ENCODE assay signal across 12 mouse cellular contexts in the genomic region with DNA sequence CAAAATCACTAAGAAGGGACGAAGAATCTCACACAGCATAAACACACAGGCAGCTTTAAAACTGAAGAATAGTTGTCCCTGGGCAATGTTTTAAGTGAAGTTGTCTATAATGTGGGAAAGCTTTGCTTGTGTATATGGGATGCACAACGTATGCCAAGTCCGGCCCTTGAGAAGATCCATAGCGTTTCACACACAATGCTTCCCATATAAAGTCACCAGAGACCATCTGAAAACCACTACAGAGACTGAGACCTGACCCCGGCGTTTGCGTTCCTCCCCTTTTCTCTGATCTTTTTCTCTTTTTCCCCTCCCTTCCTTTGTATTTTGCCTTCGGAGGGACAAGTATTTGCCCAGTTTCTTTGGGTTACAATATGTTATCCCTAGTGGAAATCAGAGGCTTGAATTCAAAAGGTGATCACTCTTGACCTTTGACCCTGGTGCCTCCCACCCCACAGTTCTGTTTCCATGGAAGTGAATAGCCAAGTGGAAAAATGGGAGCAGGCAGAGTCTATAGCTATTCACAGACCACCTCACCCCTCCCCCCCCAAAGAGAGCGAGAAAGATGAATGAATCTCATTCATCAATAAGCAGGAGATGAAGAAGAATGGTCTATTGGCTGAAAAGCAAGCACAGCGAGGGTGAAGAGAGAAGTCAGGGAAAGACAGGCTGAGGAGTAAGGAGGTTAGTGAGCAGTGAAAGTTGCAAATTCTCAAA. TPM values are rescaled to one million over a fixed set of nuclear protein-coding genes. Genes with fewer than 3 reads are reported as not detected.
A peak's percentile ranks its signal among the peaks of the same experiment; 100 is the strongest.
DNase-seq lines count a peak whose midpoint lies in the region; ATAC-seq lines count a peak whose summit lies in the region.
"Had no signal": no experiment of that assay in that cellular context is flagged by ENCODE, and none has a peak within 500 bp of the region (broad histone marks: within the 10 kb centered on the region; RNA-seq: fewer than 3 reads in every experiment).

No protein-coding gene starts in this region.

- peak; percentile 25 for DNase-seq in left cerebral cortex, postnatal 4 days
- DNase-seq in left cerebral cortex, adult 11 months (ENCODE audit: low spot score): no peak
- DNase-seq in midbrain, embryonic 11.5 days (ENCODE audit: low spot score, missing footprints): peak; percentile 93
- peak; percentile 29 for DNase-seq in yolk sac, embryonic 10.5 days (ENCODE audit: low spot score)
- no peak for DNase-seq in c-Kit-positive CD71-positive TER-119-positive erythroid progenitor cells, embryonic 14.5 days (ENCODE audit: low spot score)
- no peak for DNase-seq in liver

- H3K36me3 ChIP-seq in forebrain, embryonic 15.5 days: no peaks in the 10 kb centered on the region
- no peaks in the 10 kb centered on the region; the same call in 1 of the 2 replicates for H3K36me3 ChIP-seq in midbrain, embryonic 11.5 days (ENCODE audit: control insufficient read depth, insufficient read depth, low read length)
- H3K36me3 ChIP-seq: G1E had no signal

- H3K9me3 ChIP-seq in forebrain, embryonic 15.5 days: no peaks in the 10 kb centered on the region
- H3K9me3 ChIP-seq in midbrain, embryonic 11.5 days (ENCODE audit: control insufficient read depth, low read length): no peaks in the 10 kb centered on the region
- H3K9me3 ChIP-seq: embryonic facial prominence, embryonic 13.5 days; heart, embryonic 10.5 days; limb, embryonic 15.5 days had no signal

- H3K4me2 ChIP-seq in forebrain, embryonic 15.5 days (replicated peaks): no peak overlapping the region
- peak overlapping the region; percentile 10; the same call in 1 of the 2 replicates for H3K4me2 ChIP-seq in midbrain, embryonic 11.5 days
- H3K4me2 ChIP-seq: embryonic facial prominence, embryonic 13.5 days; limb, embryonic 15.5 days had no signal

- no peaks in the 10 kb centered on the region for H3K27me3 ChIP-seq in forebrain, embryonic 15.5 days
- H3K27me3 ChIP-seq in midbrain, embryonic 11.5 days (ENCODE audit: control insufficient read depth, insufficient read depth, low read length): peaks cover 69% of the 10 kb centered on the region
- H3K27me3 ChIP-seq: embryonic facial prominence, embryonic 13.5 days; limb, embryonic 15.5 days had no signal

- intact Hi-C loops in left cerebral cortex, postnatal 4 days (cut with DNase I): no loop called here

- H3K4me1 ChIP-seq in forebrain, embryonic 15.5 days: peaks cover 58% of the 10 kb centered on the region
- peaks cover 30% of the 10 kb centered on the region for H3K4me1 ChIP-seq in midbrain, embryonic 11.5 days (ENCODE audit: control insufficient read depth, insufficient read depth, low read length)

- no peak overlapping the region for H3K4me3 ChIP-seq in forebrain, embryonic 15.5 days
- H3K4me3 ChIP-seq in midbrain, embryonic 11.5 days (ENCODE audit: low read depth, low read length): no peak overlapping the region
- H3K4me3 ChIP-seq: embryonic facial prominence, embryonic 13.5 days; heart, embryonic 10.5 days; limb, embryonic 15.5 days had no signal

- WGBS in forebrain, embryonic 15.5 days: 9% methylated on average over 10 of the region's 10 CpGs
- WGBS in midbrain, embryonic 11.5 days: 12% methylated on average over 10 of the region's 10 CpGs

- ATAC-seq in forebrain, embryonic 15.5 days (replicated peaks): no peak
- peak; percentile 96 for ATAC-seq in midbrain, embryonic 11.5 days (ENCODE audit: low FRiP score)
- no peak for ATAC-seq in erythroblast, adult 5-6 weeks (replicated peaks; ENCODE audit: low FRiP score, poor library complexity, severe bottlenecking)

- H3K9ac ChIP-seq in forebrain, embryonic 15.5 days (replicated peaks): no peak overlapping the region
- no peak overlapping the region for H3K9ac ChIP-seq in midbrain, embryonic 11.5 days (ENCODE audit: low read length)
- H3K9ac ChIP-seq: embryonic facial prominence, embryonic 13.5 days; limb, embryonic 15.5 days had no signal

- peak overlapping the region; percentile 90 for H3K27ac ChIP-seq in forebrain, embryonic 15.5 days (replicated peaks)
- no peak overlapping the region; the same call in 1 of the 2 replicates for H3K27ac ChIP-seq in midbrain, embryonic 11.5 days (ENCODE audit: low read depth, low read length)
- H3K27ac ChIP-seq: embryonic facial prominence, embryonic 13.5 days; heart, embryonic 10.5 days; limb, embryonic 15.5 days had no signal

RNA-seq across cellular contexts. Expression of gene Ptn, which starts 34.2 kb away (rescaled TPM):
- total RNA-seq in left cerebral cortex, postnatal 4 days (2021): 100 to 1,000 TPM; 614 to 699 TPM
- polyA plus RNA-seq in forebrain, embryonic 15.5 days (2015; fragmentation: Nextera tagmentation; extraction: Ambion mirVana): 502 and 540 TPM in 2 replicates
- polyA plus RNA-seq in midbrain, embryonic 11.5 days (2014; fragmentation: Nextera tagmentation; extraction: Ambion mirVana): 243 and 244 TPM in 2 replicates
- not detected in 2 replicates for total RNA-seq in erythroblast, adult 5-6 weeks (2015; ENCODE audit: low replicate concordance)
- not detected in 2 replicates for total RNA-seq in erythroblast, adult 5-6 weeks (2017; ENCODE audit: low replicate concordance)
- total RNA-seq: G1E had no signal
- polyA plus RNA-seq: G1E had no signal

Comparison
In these comparisons a context has a peak if more than half of its experiments do, and no peak if none do; other contexts are left out.
1. DNase-seq: peak in left cerebral cortex, postnatal 4 days (single experiment), midbrain, embryonic 11.5 days (single experiment) and yolk sac, embryonic 10.5 days (single experiment); none in left cerebral cortex, adult 11 months (single experiment), c-Kit-positive CD71-positive TER-119-positive erythroid progenitor cells, embryonic 14.5 days (single experiment) and liver (single experiment).
2. RNA of gene Ptn, which starts 34.2 kb away (total RNA-seq): 614 to 699 TPM in left cerebral cortex, postnatal 4 days; not detected in erythroblast, adult 5-6 weeks; every median in the first group is over 100 times any median in the second.